Mouse (Mus musculus): ENCODE measurements around the gene Gcfc2. TPM values are rescaled to one million over a fixed set of nuclear protein-coding genes. Genes with fewer than 3 reads are reported as not detected.
A peak's percentile ranks its signal among the peaks of the same experiment; 100 is the strongest.

Gcfc2 gene
- polyA plus RNA-seq, 1 experiment from 2014 or later = 13.0 TPM

DNA sequence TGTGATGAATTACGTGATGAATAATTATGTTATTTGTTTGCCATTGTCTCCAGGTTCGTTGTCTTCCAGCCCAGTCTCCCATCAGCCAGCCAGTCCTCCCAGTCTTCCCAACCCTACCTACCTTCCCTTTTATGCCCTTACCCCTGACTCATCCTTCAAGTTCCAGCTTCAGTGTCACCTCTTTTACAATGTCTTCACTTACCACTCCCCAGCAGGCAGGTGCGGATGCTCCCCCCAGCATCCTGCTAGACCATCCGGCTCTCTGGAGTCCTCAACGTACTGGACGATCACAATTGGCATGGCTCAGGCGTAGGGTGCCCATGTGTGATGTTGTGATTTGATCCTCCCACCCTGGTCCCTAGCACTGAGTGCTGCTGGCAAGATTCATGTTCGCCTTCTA, 62.7 kb downstream of the Gcfc2 start:
- H3K9me3 ChIP-seq = no peaks in the 10 kb centered on the region
- H3K4me1 ChIP-seq = peaks cover 31% of the 10 kb centered on the region
- 88% methylated on average over 8 of the region's 8 CpGs for WGBS
- H3K36me3 ChIP-seq = no peaks in the 10 kb centered on the region
- no peak overlapping the region for H3K27ac ChIP-seq
- no peak for ATAC-seq (ENCODE audit: low FRiP score, low read depth)
- no peak overlapping the region for H3K9ac ChIP-seq
- no peak overlapping the region for H3K4me3 ChIP-seq
- H3K27me3 ChIP-seq = no peaks in the 10 kb centered on the region
- no peak overlapping the region for H3K4me2 ChIP-seq (replicated peaks)

DNA sequence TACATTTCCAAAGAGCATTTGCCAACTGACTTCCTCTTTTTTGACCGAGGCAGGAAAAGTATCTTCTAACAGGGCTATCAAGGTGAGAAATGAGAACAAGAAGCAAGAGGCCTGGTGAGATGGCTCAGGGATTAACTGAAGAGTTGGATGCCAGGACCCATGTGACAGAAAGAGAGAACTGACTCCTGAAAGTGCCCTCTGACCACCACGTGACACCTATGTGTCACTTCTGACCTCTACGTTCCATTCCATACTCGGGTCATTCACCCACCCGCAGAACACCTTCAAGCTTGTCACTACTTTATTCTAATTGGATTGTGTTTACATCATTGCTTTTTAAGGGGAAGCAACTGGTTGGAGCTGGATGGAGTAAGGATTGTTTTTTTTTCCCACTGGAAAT, 63.1 kb downstream of the Gcfc2 start:
- Histone ChIP-seq H3K36me3 (no peaks in the 10 kb centered on the region), H3K4me2 (replicated peaks) (no peak overlapping the region), H3K4me1 (peaks cover 35% of the 10 kb centered on the region), H3K27ac (no peak overlapping the region), H3K27me3 (no peaks in the 10 kb centered on the region), H3K9ac (no peak overlapping the region), H3K4me3 (no peak overlapping the region), H3K9me3 (no peaks in the 10 kb centered on the region)
- no peak for ATAC-seq (ENCODE audit: low FRiP score, low read depth)
- WGBS = 40% methylated on average over 5 of the region's 5 CpGs

DNA sequence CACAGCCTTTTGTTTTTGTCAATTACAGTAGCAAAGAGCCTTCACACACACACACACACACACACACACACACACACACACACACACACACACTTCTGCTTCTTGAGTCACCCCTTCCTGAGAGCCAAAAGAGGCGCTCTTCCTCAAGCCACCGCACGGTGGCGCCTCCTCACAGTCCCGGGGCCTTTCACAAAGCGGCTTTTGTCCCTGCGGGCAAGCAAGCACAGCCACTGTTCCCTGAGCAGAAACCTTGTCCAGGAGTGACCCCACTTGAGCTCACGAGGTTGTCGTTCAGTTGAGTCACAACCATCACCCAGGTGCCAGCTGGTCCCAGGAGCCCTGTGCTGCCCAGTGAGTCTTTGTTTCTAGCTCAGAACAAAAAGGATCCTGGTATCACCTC, 63.5 kb downstream of the Gcfc2 start:
- no peaks in the 10 kb centered on the region for H3K27me3 ChIP-seq
- peak; percentile 48; the same call in 1 of the 2 replicates for ATAC-seq (ENCODE audit: low FRiP score, low read depth)
- peak overlapping the region; percentile 40; the same call in 1 of the 2 replicates for H3K27ac ChIP-seq
- H3K36me3 ChIP-seq = no peaks in the 10 kb centered on the region
- peaks cover 35% of the 10 kb centered on the region for H3K4me1 ChIP-seq
- WGBS = 2% methylated on average over 9 of the region's 9 CpGs
- no peak overlapping the region for H3K4me3 ChIP-seq
- no peak overlapping the region for H3K9ac ChIP-seq
- H3K4me2 ChIP-seq (replicated peaks) = 0 out of 2 replicates have a peak overlapping the region, but pooled peaks have one; percentile 2
- no peaks in the 10 kb centered on the region for H3K9me3 ChIP-seq

- 44% methylated on average over 3 of the region's 3 CpGs for WGBS
- Histone ChIP-seq H3K4me2 (replicated peaks) (no peak overlapping the region), H3K9me3 (no peaks in the 10 kb centered on the region), H3K9ac (no peak overlapping the region), H3K36me3 (no peaks in the 10 kb centered on the region), H3K27me3 (no peaks in the 10 kb centered on the region), H3K4me1 (peaks cover 35% of the 10 kb centered on the region), H3K27ac (peak overlapping the region; percentile 40), H3K4me3 (no peak overlapping the region)
- ATAC-seq (ENCODE audit: low FRiP score, low read depth) = no peak
Observed at GRCm38 (mm10) chr6:81987580-81987979, 64.1 kb downstream of the Gcfc2 start.

DNA sequence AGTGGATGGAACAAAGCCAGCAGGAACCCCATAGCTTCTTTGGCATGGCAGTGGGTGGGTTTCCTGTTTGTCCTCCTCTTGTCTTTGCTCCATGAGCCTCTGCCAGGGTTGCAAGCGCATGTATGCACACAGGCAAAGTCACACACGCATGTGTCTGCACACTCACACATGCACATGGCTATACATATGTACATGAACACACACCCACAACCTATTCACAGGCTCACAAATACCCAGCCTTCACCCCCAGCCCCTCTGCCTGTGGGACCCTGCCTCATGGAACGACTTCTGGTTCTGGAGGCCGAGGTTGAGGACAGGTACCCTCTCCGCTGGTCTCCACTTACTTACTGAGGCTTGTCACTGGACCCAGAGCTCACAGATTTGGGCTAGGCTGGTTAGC, 64.9 kb downstream of the Gcfc2 start:
- Histone ChIP-seq H3K9ac (no peak overlapping the region), H3K27me3 (no peaks in the 10 kb centered on the region), H3K4me3 (no peak overlapping the region), H3K4me1 (peaks cover 35% of the 10 kb centered on the region), H3K9me3 (no peaks in the 10 kb centered on the region), H3K36me3 (no peaks in the 10 kb centered on the region), H3K27ac (0 out of 2 replicates have a peak overlapping the region, but pooled peaks have one; percentile 40), H3K4me2 (replicated peaks) (no peak overlapping the region)
- 92% methylated on average over 5 of the region's 5 CpGs for WGBS
- ATAC-seq (ENCODE audit: low FRiP score, low read depth) = no peak

- Histone ChIP-seq H3K4me2 (replicated peaks) (peak overlapping the region; percentile 54), H3K9ac (peak overlapping the region; percentile 55), H3K27me3 (no peaks in the 10 kb centered on the region), H3K27ac (peak overlapping the region; percentile 89), H3K4me1 (peaks cover 35% of the 10 kb centered on the region), H3K36me3 (no peaks in the 10 kb centered on the region), H3K9me3 (no peaks in the 10 kb centered on the region), H3K4me3 (peak overlapping the region; percentile 7; the same call in 1 of the 2 replicates)
- WGBS = 23% methylated on average over 20 of the region's 20 CpGs
- peak; percentile 68 for ATAC-seq (ENCODE audit: low FRiP score, low read depth)
Observed at GRCm38 (mm10) chr6:81990049-81990810, 66.8 kb downstream of the Gcfc2 start.

MicroRNAs within 50 kb of the gene (microRNA counts, 519-probe panel; counts per million panel counts)
- microRNA mmu-miR-468 = 2,765 counts per million, percentile 44 among the panel's probes with 10 or more counts

Small RNAs within 50 kb of the gene (microRNA-seq; reads per million reads assigned to microRNA genes)
- gene Mir468 = not detected
- gene Mir7232 = not detected

Other genes with a start within 250 kb of the Gcfc2 start
- 52.9 and 58.1 TPM in 2 replicates for gene Mrpl19, start 42.3 kb downstream of the Gcfc2 start, polyA plus RNA-seq (2015; fragmentation: Nextera tagmentation; extraction: Ambion mirVana)
- gene Eva1a, start 117.4 kb downstream of the Gcfc2 start, polyA plus RNA-seq (2015; fragmentation: Nextera tagmentation; extraction: Ambion mirVana) = 37.2 and 39.1 TPM in 2 replicates